In the genomic region with DNA sequence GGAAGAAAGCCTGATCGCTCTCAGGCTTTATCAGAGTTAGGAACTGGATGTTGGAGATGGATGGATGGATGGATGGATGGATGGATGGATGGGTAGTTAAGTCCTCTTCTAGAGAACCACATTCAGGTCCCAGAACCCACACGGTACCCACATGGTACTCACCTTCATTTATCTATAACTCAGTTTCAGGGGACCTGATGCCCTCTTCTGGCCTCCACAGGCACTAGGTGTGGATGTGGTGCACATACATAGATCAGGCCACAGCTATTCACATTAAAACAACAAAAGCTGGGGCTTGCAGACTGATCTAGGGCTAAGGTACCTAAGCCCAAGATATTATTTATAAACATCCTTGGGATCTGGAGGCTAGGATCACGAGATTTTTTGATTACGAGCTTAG, we compare ENCODE assay signal across 28 mouse cellular contexts.
DNase-seq lines count a peak whose midpoint lies in the region; ATAC-seq and TF ChIP-seq lines count a peak whose summit lies in the region.
"Had no signal": no experiment of that assay in that cellular context is flagged by ENCODE, and none has a peak within 500 bp of the region (broad histone marks: within the 10 kb centered on the region; RNA-seq: fewer than 3 reads in every experiment).

No protein-coding gene starts in this region.

- ATAC-seq in hindbrain, postnatal 0 days: no peak
- no peak for ATAC-seq in hindbrain, embryonic 16.5 days
- no peak for ATAC-seq in Patski
- ATAC-seq: forebrain, embryonic 14.5 days; midbrain, embryonic 13.5 days had no signal

- no peaks in the 10 kb centered on the region for H3K27me3 ChIP-seq in hindbrain, postnatal 0 days (ENCODE audit: insufficient read depth, low read length)
- H3K27me3 ChIP-seq in hindbrain, embryonic 16.5 days (replicated peaks; ENCODE audit: control insufficient read depth, insufficient read depth, low read length): no peaks in the 10 kb centered on the region
- no peaks in the 10 kb centered on the region for H3K27me3 ChIP-seq in Patski
- no peaks in the 10 kb centered on the region for H3K27me3 ChIP-seq in splenic B cell, adult 2 months (ENCODE audit: control insufficient read depth, insufficient read depth, low read length, poor library complexity, severe bottlenecking)
- H3K27me3 ChIP-seq: embryonic facial prominence, embryonic 15.5 days; heart, embryonic 15.5 days; hindbrain, embryonic 12.5 days; kidney, embryonic 15.5 days; limb, embryonic 15.5 days; lung, embryonic 15.5 days; midbrain, embryonic 13.5 days; neural tube, embryonic 15.5 days had no signal

- no peak overlapping the region for H3K9ac ChIP-seq in hindbrain, postnatal 0 days (replicated peaks; ENCODE audit: low read length)
- H3K9ac ChIP-seq in hindbrain, embryonic 16.5 days (ENCODE audit: low read depth, low read length): no peak overlapping the region
- H3K9ac ChIP-seq: embryonic facial prominence, embryonic 15.5 days; heart, embryonic 15.5 days; hindbrain, embryonic 12.5 days; kidney, embryonic 15.5 days; limb, embryonic 15.5 days; liver, embryonic 14.5 days; lung, embryonic 15.5 days; midbrain, embryonic 13.5 days; neural tube, embryonic 15.5 days had no signal

- H3K27ac ChIP-seq in hindbrain, postnatal 0 days: no peak overlapping the region
- H3K27ac ChIP-seq in hindbrain, embryonic 16.5 days (ENCODE audit: low read depth, low read length): no peak overlapping the region
- H3K27ac ChIP-seq: embryonic facial prominence, embryonic 10.5 days; embryonic facial prominence, embryonic 15.5 days; heart, embryonic 15.5 days; hindbrain, embryonic 12.5 days; kidney, embryonic 15.5 days; limb, embryonic 10.5 days; limb, embryonic 15.5 days; liver, embryonic 14.5 days; lung, embryonic 15.5 days; macrophage; midbrain, embryonic 13.5 days; neural tube, embryonic 15.5 days had no signal

- CTCF ChIA-PET in Patski (lab: Charles Lee): no interaction called here

- no peak overlapping the region for H3K4me3 ChIP-seq in hindbrain, postnatal 0 days (ENCODE audit: low read length)
- H3K4me3 ChIP-seq in hindbrain, embryonic 16.5 days (ENCODE audit: low read length): no peak overlapping the region
- no peak overlapping the region for H3K4me3 ChIP-seq in lung, adult 2 months (replicated peaks; ENCODE audit: extremely low read depth, low read depth, low read length)
- H3K4me3 ChIP-seq: embryonic facial prominence, embryonic 10.5 days; embryonic facial prominence, embryonic 15.5 days; heart, embryonic 15.5 days; hindbrain, embryonic 12.5 days; kidney, embryonic 15.5 days; limb, embryonic 10.5 days; limb, embryonic 15.5 days; lung, embryonic 15.5 days; midbrain, embryonic 13.5 days; neural tube, embryonic 15.5 days had no signal

- no peak for DNase-seq in hindbrain, postnatal 0 days (ENCODE audit: low spot score)
- no peak for DNase-seq in lung, adult 2 months
- DNase-seq in lung, postnatal 36 days: no peak
- DNase-seq in Patski (ENCODE audit: low read depth, low spot score): no peak
- peak; percentile 34 for DNase-seq in splenic B cell, adult 2 months (ENCODE audit: low read depth, low spot score)
- DNase-seq in adrenal gland, postnatal 25 days: no peak
- DNase-seq: adrenal gland, postnatal 36 days; cerebellum, adult 2 months; cerebellum, postnatal 14 days; kidney, adult 18-20 months; kidney, postnatal 4 days; right cerebral cortex, postnatal 25 days; thymus, adult 2 months; thymus, postnatal 36 days had no signal

- no peak for TF ChIP-seq POLR2A in lung, adult 2 months (IDR thresholded peaks at IDR 0.05; ENCODE audit: borderline replicate concordance, extremely low read depth, low read depth, low read length)

- H3K9me3 ChIP-seq in hindbrain, postnatal 0 days (ENCODE audit: low read length): no peaks in the 10 kb centered on the region
- no peaks in the 10 kb centered on the region for H3K9me3 ChIP-seq in hindbrain, embryonic 16.5 days (ENCODE audit: control insufficient read depth, low read length)
- H3K9me3 ChIP-seq: embryonic facial prominence, embryonic 10.5 days; embryonic facial prominence, embryonic 15.5 days; heart, embryonic 15.5 days; hindbrain, embryonic 12.5 days; kidney, embryonic 15.5 days; limb, embryonic 10.5 days; limb, embryonic 15.5 days; lung, embryonic 15.5 days; midbrain, embryonic 13.5 days; neural tube, embryonic 15.5 days had no signal

- peak; percentile 40 for TF ChIP-seq CTCF in hindbrain, postnatal 0 days (IDR thresholded peaks at IDR 0.05; ENCODE audit: low read depth)
- 0 out of 2 replicates have a peak, but pooled peaks have one; percentile 10 for TF ChIP-seq CTCF in lung, adult 2 months (IDR thresholded peaks at IDR 0.05; ENCODE audit: insufficient read depth, low read length)
- peak; percentile 27 for TF ChIP-seq CTCF in Patski (IDR thresholded peaks at IDR 0.05)

- in situ Hi-C loops in Patski (cut with MboI; ENCODE audit: low pct_unique_long_range_greater_than_20kb): loop anchor here (10.0 kb wide), 1 partner anchor 220 kb away; no protein-coding TSS in a partner anchor

- no peak overlapping the region for H3K4me2 ChIP-seq in hindbrain, postnatal 0 days (ENCODE audit: low read depth, low read length)
- H3K4me2 ChIP-seq in hindbrain, embryonic 16.5 days (ENCODE audit: low read length): no peak overlapping the region
- H3K4me2 ChIP-seq: embryonic facial prominence, embryonic 15.5 days; heart, embryonic 15.5 days; hindbrain, embryonic 12.5 days; kidney, embryonic 15.5 days; limb, embryonic 15.5 days; lung, embryonic 15.5 days; midbrain, embryonic 13.5 days; neural tube, embryonic 15.5 days had no signal

- no peaks in the 10 kb centered on the region for H3K36me3 ChIP-seq in hindbrain, postnatal 0 days (ENCODE audit: insufficient read depth, low read length)
- H3K36me3 ChIP-seq in hindbrain, embryonic 16.5 days (ENCODE audit: control insufficient read depth, insufficient read depth, low read length): no peaks in the 10 kb centered on the region
- peaks cover 29% of the 10 kb centered on the region for H3K36me3 ChIP-seq in splenic B cell, adult 2 months (ENCODE audit: control insufficient read depth, insufficient read depth, low read length, poor library complexity, severe bottlenecking)
- H3K36me3 ChIP-seq: midbrain, embryonic 13.5 days; neural tube, embryonic 15.5 days had no signal

- POLR2A ChIA-PET in Patski (lab: Charles Lee): interaction anchor here (1.5 kb wide), 1 partner anchor 117 kb away, joined by 4 read pairs; a partner anchor contains a TSS

- H3K4me1 ChIP-seq in hindbrain, postnatal 0 days (ENCODE audit: insufficient read depth, low read length): no peaks in the 10 kb centered on the region
- H3K4me1 ChIP-seq in hindbrain, embryonic 16.5 days (ENCODE audit: control insufficient read depth, insufficient read depth, low read depth, low read length): no peaks in the 10 kb centered on the region
- peaks cover 2% of the 10 kb centered on the region; the same call in 1 of the 2 replicates for H3K4me1 ChIP-seq in lung, adult 2 months (ENCODE audit: control insufficient read depth, insufficient read depth, low read length)
- H3K4me1 ChIP-seq: embryonic facial prominence, embryonic 15.5 days; hindbrain, embryonic 12.5 days; limb, embryonic 10.5 days; limb, embryonic 15.5 days; lung, embryonic 15.5 days; midbrain, embryonic 13.5 days; neural tube, embryonic 15.5 days had no signal

- WGBS in hindbrain, postnatal 0 days: 91% methylated on average over 4 of the region's 4 CpGs
- WGBS in hindbrain, embryonic 16.5 days: 83% methylated on average over 4 of the region's 4 CpGs
- 84% methylated on average over 4 of the region's 4 CpGs for WGBS in lung, adult 2 months
